Mouse (Mus musculus): Measurements from ENCODE around the gene Igf2bp2.
A peak's percentile ranks its signal among the peaks of the same experiment; 100 is the strongest.

The Igf2bp2 gene

DNA sequence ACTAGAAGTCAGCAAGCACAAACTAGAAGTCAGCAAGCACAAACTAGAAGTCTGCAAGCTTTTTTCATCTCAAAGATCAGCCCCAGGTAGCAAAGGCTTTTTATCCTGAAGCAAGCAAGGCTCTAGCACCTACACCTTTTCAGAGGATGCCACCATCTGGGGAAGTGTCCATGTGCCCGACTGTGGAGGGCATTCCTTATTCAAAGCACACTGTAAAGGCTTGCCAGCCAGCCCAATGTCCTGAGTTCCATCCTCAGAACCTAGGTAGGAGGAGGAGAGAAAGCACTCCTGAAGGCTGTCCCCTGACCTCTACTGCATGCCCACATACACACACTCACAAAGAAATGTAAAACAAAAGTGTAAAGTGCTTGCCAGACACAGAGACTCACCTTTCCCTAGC is 16.0 kb downstream of the Igf2bp2 start:
- DNase-seq, result no peak

DNA sequence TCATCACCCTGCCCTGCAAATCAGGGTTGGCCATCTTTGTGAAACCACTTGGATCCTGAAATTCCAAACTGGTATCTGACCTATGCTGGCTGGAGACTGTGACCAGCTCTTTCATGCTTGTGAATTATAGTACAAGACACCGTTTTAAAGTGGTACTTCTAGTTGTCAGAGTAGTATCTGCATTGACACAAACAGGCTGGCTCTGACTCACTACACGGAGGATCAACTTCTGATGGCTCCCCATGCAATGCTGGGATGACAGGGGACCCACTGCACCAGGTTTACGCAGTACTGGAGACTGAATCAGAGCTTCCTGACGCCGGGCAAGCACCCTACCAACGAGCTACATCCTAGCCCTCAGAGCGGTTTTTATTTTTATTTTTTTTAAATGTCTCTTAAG is 17.0 kb downstream of the Igf2bp2 start:
- no peak for DNase-seq

DNA sequence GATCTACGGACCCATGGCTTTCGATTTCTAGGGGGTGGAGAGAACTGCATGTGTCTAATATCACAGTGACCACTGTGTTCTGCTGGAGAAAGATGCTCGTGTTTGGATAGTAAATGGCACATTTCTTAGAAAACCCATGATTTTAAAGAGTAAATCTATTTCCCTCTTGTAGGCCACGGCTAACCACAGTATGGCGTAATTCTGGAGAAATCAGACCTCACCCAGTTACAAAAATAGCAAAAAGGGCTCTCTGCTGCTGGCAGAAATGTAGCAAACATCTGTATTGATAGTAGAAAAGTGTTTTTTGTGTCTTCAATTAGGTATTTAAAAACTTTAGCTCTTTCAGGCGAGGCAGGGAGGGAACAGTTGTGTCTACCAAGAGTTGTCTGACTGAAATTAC is 18.6 kb downstream of the Igf2bp2 start:
- no peak for DNase-seq

DNA sequence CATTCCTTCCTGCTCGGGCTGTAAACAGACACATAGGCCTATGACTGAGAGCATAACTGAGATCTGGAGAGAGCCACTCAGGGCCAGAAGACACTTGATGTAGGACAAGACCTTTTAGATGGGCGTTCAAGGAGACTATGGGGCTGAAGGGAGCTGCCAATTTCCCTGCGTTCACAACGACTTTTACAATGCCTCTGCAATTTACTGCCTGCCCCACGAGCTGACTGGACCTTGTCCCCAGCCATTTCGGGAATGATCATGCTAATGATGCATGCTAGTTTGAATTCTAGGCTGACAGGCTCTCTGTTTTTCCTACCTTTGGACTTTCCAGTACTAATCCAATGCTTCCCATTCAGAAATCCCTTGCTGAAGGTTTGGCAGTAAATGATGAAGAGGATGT is 22.2 kb downstream of the Igf2bp2 start:
- DNase-seq, result no peak

DNA sequence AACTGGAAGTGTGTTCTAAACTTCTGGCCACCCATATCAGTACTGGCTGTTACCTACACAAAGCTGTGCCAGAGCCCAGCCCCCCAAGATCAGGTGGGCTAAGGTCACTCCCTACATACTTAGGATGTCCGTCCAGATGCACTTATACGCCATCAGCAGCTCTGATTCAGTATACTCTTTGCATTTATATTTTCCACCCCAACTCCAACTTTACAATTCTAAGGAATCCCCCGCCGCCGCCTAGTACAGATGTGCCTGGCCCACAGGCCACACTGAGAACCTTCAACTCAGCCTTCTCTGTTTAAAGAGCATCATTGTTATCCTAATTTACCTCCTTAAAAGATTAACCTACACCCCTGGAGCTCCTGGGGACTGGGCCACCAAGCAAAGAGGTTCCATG is 23.3 kb downstream of the Igf2bp2 start:
- no peak for DNase-seq

DNA sequence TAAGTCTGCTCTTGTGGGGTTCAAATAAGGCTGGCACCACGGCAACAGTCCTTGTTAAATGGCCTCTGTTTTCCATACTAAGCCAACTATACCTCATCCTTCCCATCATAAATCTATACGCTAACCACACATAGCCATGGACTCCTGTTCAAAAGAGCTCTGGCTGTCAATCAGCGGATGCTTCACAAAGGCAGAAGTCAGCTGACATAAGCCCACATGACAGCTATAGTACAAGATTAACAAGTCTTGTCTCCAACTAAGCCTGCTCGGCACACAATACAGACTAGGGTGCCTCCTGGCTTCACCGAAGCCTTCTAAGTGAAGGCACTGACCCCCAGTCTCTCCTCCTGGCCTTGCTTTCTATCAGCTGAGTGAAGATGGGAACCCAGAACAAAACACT is 26.9 kb downstream of the Igf2bp2 start:
- no peak for DNase-seq

DNA sequence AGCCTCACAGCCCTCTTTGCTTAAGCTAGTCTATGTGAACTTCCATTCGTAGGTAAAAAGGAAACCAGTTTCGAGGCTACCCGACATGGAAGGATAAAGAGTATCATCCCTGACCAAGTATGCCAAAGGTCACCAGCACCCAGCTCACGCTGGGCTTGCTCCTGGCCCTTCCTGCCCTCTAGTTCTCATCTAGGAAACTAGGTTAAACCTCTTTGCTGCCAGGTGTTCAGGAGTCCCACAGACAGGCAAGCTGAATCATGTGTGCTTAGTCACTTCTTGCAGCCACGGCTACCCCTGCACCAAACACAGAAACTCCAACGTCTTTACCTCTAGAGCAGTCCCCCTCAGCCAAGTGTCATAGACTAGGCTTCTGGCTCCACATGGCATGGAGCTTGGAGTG is 31.8 kb downstream of the Igf2bp2 start:
- no peak for DNase-seq

DNA sequence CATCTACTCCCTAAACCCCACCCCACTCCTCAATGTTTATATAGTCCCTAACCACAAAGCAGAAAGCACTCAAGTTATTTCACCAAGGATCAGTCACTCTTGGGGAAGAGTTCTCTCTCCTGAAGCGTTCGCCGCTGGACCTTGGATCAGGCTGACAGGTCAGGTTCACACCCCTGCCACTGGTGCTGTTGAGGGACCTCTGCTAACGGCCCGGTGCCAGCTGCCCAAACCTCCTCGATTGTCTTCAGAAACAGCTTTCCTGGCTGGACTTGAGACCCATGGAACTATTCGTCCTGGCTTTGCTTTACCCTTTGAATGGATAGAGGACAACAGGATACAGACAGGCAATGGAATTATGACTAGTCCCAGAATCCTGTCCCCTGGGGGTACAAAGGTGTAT is 33.6 kb downstream of the Igf2bp2 start:
- DNase-seq, result no peak

DNA sequence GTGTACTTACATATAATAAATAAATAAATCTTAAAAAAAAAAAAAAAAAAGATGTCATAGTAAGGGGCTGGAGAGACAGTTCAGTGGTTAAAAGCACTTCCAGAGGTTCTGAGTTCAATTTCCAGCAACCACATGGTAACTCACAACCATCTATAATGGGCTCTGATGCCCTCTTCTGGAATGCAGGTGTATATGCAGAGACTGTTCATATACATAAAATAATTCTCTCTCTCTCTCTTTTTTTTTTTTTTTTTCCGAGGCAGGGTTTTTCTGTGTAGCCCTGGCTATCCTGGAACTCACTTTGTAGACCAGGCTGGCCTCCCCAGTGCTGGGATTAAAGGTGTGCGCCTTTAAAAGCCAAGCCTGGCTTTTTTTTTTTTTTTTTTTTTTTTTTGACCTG is 34.5 kb downstream of the Igf2bp2 start:
- DNase-seq, result no peak

DNA sequence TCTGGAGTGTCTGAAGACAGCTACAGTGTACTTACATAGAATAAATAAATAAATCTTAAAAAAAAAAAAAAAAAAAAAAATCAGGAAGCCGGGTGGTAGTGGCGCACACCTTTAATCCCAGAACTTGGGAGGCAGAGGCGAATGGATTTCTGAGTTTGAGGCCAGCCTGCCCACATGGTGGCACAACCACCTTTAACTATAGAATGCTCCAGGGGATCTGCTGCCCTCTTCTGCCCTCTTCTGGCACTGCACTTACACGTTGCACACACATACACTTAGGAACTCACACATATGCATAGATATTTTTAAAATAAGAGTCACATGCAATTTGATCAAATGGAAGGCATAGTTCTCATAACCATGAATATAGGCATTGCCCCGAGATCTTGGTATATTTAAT is 35.3 kb downstream of the Igf2bp2 start:
- DNase-seq, result no peak

DNA sequence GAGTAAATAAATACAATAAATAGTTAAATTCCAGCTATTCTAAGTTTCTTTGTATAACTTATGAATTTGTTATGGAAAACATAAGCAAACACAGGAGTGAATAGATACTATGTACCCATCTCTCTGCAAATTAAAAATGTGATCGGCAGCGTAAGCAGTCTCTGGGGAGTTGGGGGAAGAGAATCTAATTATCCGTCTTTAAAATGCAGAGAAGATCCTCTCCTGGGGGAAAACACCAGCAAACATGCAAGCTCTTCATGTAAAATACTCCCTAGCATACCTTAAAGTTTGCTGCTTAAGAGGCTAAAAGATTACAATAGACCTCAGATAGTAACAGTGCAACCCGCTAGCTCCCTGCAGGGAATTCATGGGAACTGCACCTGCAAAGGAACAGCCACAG is 36.2 kb downstream of the Igf2bp2 start:
- no peak for DNase-seq

DNA sequence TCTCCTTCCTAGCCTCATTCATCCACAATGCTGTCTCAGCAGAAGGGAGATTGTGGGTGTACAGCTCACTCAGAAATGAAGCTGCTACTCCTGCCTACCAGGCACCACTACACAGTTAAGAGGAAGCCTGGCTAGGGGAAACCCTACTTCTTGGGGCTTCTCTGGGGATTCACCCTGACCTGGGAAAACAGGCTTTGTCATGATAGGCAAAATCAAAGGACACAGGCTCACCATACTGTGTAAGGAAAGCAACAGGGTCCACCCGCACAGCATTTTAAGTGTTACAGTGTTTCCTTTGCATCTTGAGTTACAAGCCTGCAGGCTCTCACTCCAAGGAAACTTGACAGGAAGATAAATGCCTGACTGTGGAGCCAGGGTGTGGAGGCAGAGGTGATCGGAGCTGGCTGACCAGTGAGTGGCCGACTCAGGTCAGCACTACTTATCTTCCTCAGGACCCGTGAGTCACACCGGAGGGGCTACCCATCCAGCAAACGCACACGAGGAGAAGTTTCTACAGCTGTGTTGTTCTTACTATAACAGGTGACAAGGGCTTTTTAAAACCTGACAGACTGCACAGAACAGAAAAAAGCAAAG is 38.7 kb downstream of the Igf2bp2 start:
- DNase-seq, result no peak

DNA sequence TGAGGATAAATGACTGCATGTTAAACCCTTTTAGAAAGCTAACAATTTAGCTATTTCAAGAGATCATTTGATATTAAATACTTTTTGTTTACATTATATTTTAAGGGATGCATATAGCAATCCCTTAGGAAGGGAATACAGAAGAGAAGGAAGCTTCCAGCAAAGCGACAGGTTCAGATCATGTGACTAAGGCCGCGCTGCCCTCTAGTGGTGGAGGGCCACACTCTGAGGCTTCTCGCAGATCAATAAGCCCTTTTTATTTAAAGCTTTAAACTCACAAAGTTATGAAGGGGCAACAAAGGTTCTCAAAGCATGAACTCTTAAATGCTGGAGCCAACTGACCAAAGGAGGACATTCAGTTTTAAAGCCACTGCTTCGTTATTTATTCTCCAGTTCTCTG is 39.4 kb downstream of the Igf2bp2 start:
- DNase-seq, result peak; percentile 6

DNA sequence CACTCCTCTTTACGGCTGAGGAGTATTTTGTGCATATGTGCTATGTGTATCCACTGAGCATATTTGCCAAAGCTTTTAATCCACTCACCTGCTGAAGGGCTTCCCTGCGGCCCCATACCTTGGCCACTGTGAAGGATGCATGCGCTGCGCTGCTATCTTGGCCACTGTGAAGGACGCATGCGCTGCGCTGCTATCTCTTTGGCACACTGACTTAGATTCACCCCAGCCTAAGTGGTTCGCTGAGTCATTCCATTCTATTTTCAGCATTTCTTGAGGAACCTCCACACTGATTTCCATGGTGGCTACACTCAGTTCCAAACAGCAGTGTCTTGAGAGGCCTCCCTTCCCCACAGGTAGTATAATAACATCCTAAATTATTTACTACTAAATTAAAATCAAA is 42.0 kb downstream of the Igf2bp2 start:
- no peak for DNase-seq

DNA sequence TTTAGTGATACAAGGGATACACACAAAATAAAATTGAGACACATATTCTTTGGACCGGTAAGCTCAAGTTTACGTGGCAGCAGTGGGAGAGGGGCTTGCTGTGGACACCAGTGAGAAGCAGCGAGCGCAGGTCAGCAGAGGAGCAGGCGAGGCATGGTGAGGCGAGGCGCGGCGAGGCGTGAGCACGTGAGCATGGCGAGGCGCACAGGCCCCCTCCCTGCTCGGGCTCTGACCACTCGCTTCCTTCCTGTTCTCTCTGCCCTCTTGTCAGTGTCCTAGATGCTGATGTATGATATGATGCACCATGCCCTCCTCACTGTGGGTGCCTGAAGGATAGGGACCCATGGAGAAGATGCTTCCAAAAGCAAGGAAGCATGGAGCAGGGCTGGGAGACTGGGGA is 43.6 kb downstream of the Igf2bp2 start:
- no peak for DNase-seq

DNA sequence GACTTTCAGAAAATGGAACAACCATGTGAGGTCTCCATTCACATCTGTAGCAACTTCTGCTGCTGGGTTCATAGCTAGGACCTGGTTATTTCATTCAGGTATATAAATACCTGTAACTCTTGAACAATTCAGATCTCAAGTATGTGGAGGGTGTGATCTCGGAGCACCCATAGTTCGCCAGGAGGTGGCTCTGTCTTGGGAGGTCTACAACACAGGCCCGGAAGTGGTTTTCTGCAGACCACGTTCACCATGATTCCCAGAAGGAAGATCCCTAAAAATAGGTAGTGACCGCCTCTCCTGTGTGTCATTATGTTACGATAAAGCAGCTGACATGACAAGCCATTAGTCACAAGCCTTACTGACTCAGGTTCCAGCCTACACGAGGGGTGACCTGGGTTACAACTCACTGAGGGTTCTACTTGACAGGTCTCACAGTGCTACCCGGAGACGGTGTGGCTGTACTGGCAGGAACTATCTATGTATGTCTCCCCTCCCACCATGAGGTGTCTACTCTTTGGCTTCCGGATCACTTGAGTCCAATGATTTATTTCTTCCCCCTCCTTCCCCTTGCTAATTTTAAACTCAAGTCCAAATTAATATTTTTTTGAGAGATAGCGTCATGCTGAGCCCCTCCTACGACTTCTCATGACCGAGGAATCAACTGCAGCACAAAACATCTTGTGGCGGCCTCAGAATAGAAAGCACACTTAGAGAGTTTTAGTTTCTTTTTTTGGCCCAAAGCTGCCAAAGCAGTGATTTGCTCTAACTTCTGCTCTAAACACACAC is 44.2 kb downstream of the Igf2bp2 start:
- no peak for DNase-seq

DNA sequence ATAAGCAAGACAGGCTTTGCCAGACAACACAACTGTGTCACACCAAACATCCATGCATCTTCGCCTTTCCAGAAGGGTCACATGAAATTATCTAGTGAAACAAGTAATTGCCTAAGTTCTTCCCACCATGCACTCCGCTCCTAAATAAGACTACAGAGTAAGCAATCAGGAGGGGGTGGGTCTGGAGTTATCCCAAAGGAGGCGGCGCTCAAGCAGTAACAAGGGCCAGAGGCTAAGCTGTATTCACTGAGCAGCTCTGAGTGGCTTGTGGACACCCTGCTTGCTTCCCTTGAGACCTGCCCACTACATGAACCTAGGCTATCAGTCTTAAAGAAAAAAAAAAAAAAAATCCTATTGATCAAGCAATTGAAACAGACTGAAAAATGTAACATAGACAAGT is 44.9 kb downstream of the Igf2bp2 start:
- no peak for DNase-seq

DNA sequence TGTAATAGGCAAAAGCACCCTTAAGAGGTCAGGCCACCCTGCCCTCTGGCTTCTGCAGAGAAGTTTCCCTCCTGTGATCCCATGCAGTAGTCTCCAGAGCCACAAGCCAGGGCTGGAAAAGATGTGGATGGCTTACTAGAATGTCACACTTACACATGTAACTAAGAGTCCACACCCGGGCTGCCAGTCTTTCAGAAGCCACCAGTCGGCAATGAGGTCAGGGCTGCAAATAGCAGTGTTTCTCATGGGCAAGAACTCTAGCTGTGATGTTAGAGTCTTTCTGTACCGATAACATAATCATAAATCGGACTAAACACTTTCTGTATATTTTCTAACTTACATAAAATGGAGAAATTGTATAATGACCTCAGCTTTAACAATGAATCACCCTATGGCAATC is 46.4 kb downstream of the Igf2bp2 start:
- DNase-seq, result no peak

DNA sequence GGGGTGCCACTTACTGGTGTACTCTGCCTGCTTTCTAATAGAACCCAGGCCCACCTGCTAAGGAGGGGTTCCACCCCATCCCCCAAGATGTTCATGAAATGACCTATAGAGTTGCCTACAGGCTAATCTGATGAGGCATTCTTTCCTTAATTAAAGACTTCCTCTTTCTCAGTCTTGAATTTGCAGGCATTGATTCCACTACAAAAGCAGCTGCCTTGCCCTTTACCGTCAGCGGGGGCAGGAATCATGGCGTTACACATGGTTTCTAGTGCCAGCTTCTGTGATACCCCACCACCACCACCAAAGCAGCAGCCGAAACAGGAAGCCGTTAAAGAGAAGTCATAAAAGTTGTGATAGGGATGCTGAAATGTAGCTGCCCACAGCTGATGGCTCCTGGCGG is 47.0 kb downstream of the Igf2bp2 start:
- no peak for DNase-seq

DNA sequence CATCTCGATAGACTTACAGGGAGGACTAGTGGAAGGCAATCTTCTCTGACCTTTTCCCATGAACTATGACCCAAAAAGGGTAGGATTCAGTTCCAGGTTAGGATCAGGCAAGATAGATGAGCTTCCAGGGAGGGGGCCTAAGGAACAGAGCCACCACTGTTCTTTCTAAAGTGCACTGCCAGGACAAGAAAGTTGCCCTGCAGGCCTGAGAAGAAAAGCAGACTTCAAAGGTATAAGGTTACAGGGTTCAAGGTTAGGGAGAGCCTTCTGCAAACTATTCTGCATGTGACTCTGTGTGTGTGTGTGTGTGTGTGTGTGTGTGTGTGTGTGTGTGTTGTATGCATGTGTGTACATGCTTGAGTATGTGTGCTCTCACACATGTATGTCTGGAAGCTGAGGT is 53.1 kb downstream of the Igf2bp2 start:
- no peak for DNase-seq

DNA sequence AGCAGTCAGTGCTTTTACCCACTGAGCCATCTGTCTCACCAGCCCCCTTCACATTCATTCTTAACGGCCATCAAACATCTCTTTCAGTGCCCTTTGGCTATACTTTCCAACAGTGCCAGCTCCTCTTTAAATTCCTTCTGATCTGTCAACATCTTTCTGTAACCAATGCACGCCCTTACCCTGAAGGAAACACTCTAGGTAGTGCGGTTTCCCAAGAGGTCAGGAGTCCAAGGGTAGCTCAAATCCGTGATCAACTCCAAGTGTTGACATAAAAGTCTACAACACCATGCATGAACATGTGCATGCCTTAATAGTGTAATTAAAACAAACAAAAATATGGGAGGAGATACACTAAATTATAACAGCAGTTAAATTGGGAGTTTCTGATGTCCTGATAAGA is 53.9 kb downstream of the Igf2bp2 start:
- DNase-seq, result no peak

DNA sequence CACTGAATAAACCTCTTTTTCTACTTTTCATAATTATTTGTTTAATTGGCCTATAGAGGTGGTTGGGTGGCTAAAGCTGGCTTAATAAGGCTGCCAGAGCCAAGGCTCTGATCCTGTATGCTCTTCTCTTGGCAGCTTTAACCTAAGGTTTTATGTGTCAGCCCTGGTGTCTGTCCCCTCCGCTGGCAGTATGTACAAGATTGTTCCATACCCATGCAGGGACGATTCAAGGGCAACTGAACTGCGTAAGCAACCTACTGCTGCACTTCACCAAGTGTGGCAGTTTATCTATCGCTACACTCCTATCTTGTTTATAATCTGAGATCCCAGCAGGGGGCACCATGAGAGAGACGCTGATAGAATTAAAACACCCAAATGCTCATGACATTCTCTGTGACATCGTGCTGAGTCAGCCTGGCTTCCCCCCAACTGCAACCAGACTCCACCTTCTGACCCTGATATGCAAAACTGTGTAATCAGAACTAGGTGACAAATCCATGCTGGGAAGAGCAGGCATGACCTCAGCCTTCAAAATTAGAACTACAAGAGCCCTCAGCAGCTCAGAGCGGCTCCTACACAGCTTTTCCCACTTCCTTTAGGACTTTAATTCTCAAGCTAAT is 55.1 kb downstream of the Igf2bp2 start:
- DNase-seq, result peak; percentile 17

DNA sequence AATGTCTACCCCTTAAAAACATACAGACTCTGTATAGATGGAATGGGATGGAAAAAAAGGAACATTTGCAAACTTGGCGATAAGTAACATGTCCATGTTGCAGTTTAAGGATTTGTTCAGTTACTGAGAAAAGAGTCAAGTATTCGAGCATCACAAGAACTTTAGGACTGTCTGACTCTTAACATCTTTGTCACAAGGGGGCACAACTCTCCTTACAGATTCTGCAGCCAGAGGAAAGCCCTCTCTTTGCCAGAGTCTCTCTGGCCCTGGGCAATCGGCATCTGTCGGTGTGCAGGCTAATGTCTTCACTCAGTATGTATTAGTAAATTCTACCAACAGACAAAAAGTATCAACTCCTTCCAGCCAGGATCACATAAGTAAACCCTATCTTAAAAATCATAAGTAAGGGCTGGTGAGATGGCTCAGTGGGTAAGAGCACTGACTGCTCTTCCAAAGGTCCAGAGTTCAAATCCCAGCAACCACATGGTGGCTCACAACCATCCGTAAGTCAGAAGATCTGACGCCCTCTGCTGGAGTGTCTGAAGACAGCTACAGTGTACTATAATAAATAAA is 57.0 kb downstream of the Igf2bp2 start:
- DNase-seq, result no peak

DNA sequence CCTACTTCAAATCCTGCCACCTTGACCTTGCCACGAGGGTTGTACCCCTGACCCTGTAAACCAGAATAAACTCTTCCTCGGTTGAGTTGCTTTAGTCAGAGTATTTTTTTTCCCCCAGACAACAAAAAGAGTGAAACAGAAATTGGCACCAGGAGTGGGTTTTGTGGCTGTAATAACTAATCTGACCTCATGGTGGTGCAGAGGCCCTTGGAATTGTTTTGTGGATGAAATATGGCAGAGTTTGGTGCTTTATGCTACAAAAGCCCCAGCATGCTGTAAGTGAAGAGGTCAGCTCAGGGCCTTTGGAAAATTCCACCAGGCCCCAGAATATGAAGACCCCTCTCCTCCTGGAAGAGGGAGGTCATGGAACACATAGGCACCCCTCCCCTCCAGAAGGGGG is 63.0 kb downstream of the Igf2bp2 start:
- no peak for DNase-seq
